Mouse (Mus musculus) spleen, adult 12 weeks (tissue): ENCODE data around the gene Nyx.

Source experiments
- DNase-seq: peaks from one replicate; pipeline ENCODE4 v3.0.0; 2022; ENCODE audit warnings: low spot score

Nyx gene

DNA sequence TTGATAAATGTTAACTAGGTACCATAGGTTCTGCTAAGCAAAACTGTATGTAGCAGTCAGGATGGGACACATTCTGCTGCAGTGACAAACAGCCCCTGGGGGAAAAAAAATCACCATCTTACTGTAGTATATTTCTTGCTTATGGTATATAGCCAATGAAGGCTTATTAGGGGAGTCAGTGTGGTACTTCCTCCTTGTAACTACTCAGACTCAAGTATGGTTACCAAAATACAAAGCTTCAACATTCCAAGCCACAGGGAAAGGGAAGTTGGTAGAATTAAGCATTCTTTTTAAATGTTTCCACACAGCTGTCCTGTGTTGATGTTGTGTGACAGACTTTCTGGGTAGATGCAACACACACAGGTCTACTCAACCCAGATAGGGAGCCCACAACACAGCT lies 27.0 kb downstream of the Nyx start:
- DNase-seq = no peak

DNA sequence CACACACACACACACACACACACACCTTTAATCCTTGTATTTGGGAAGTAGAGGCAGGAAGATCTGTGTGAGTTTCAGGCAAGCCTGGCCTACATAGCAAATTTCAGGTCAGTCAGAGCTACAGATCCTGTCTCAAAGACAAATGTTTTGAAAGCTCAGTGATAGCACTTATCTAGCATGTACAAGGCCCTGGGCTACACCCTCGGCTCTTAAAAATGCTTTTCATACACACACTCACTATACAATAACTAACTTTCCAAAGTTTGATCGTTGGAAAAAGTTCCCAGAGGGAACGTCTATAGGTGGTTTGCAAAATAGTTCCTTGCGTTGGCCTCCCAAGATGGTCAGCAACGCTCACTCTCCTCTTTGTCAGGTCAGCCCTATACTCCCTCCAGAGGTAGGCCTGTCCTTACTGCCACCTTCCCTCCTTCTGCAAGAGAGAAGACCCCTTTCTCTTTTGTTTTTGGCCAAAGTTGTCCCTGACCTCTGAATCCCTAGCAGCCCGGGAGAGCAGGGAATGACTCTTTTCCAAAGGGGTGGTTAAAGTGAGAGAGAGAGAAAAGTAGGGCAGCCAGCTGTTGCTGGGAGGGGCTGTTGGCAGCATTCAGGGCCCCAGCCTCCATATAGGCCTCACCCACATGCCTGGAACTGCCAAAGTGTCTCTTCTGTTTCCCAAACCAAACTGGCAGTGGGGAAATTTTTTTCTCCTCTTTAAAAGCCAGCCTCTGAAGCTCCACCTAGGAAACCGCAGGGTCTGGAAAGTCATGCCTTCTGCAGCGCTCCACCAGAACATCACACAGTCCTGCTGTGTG lies 29.2 kb downstream of the Nyx start:
- DNase-seq = no peak

DNA sequence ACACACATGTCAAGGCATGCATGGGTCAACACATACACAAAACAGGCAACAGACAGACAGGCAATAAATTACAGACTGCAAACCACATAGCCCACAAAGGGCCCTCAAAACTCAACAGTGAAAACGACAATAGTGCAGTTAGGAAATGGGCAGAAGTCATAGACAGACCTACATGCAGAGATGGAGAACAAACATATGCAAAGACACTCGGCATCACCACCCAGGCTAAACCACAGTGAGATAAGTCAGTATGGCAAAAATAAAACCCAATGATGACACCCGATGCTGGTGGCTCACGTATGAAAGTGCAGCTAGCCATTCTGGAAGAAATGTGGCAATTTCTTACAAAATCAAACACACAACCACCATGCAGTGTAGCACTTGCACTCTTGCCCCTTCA lies 34.4 kb downstream of the Nyx start:
- DNase-seq = no peak

DNA sequence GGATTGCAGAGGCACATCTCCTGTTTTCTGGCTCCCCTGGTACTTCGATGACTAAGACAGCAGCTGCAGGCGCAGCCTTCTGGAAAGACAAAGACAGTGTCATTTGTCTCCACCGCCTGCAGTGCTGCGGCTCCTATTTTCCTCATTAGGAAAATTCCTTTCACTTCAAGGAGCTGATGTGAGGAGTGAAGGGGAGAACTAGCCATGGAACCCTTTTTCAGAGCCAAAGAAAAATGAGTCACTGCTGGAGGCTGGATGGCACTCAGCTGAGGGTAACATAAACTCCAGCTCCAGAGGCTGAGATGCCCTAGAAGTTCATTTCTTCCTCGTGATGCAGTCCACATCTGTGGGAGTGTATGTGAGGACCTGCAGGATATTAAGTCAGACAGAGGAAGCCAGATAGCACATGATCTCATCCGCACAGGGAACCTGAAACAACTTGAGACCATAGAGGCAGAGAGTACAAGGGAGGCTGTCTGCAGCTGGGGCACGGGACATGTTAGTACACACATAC lies 37.0 kb downstream of the Nyx start:
- DNase-seq = no peak

DNA sequence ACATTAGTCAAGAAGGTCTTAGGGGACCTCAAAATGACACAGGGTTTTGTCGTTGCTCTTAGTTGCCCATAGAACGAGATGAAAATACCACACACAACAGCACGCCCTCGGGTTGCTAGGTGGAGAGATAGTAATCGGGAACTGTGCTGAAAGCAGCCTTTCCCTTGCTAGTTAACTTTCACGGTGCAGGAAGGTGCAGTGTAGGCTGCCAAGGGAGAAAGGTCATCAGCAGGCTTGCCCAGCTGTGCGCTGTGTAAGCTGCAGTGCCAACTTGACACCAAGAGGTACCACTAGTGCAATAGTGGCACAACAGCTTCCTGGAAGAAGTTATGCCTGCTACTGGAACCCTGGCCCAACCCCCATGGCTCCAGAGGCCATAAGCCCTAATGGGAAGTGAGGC lies 38.5 kb downstream of the Nyx start:
- no peak for DNase-seq

DNA sequence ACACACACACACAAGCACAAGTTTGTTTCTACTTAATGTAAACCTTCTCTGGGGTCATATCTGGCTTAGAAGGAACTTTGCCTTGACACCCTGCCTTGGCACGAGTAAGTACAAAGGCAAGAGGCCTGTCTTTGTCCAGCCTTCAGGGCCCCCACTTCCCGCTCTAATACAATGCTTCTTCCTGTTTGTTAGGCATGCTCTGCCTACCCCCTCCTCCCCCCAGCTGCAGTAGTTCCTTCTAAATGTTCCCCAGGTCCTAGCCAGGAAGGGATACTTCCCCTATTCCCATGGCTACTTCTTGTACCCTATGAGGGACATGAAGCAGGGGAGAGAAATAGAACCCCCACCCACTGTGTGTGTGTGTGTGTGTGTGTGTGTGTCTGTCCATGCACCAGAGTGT lies 40.5 kb downstream of the Nyx start:
- DNase-seq = no peak

DNA sequence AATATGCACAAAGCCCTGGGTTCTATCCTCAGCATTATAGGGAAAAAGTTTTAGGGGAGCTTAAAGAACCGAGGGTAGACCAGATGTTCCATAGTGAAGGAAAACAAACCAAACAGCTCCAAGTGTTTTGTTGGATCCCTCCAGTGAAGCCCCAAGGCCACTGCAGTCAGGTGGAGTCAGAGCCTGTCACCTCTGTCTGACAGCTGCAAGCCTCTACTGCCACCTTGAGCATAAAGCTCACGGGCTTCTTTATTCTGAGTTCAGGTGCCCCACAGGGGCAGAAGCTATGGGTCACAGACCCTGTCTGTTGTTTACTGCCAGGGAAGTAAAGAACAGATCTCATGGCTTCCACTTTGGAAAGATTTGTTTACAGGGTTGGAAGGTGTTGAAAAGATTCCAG lies 47.2 kb downstream of the Nyx start:
- no peak for DNase-seq

DNA sequence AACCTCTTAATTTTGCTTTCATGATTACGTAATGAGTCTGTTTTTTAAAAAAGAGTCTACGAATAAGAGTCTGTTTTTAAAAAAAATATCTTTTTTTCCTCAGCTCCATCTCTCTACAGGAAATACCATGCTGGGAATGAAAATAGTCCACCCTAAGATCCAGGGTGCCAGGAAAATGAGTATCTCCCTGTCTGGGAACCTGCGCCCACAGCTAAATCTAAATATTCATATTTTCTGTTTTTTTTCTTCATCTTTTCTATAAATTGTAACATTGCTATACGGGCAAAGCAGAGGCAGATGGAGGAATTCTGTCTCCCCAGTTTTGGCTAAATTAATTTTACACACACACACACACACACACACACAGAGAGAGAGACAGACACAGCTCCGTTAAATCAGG lies 48.0 kb downstream of the Nyx start:
- DNase-seq = no peak

DNA sequence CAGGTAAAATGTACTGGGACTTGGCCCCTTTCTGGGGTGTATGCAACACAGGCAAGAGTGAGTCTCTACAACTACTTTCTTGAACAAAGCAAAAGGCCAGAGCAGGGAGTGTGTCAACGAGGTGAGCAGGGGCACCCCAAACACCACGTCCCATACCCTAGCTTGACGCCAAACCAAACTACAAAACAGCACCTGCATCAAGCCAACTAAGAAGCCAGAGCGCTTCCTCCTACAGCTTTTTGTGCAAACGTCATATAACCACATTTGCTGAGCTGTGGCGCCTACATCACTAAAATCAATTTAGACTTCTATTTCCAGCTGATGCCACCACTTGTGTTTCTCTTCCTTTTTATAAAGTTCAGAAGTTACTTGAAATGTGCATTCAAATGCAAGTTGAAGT lies 50.5 kb downstream of the Nyx start:
- DNase-seq = no peak

DNA sequence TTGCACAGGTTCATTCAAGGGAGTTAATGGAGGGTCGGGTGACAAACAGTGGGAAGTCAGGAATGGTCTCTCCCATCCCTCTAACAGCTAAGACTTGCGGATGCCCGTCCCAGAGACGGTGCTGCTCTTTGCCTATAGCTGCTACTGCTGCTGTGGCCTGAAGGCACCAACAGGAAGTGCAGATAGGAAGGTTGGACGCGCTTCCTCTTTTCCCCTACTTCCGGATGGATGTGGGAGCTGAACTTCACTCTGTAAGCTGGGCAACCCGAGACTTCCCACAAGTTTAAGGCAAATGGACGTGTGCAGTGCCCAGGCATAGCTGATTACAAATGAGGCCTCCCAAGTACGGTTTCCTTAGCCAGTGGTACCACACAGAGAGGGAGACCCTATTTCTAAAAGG lies 52.1 kb downstream of the Nyx start:
- DNase-seq = no peak

DNA sequence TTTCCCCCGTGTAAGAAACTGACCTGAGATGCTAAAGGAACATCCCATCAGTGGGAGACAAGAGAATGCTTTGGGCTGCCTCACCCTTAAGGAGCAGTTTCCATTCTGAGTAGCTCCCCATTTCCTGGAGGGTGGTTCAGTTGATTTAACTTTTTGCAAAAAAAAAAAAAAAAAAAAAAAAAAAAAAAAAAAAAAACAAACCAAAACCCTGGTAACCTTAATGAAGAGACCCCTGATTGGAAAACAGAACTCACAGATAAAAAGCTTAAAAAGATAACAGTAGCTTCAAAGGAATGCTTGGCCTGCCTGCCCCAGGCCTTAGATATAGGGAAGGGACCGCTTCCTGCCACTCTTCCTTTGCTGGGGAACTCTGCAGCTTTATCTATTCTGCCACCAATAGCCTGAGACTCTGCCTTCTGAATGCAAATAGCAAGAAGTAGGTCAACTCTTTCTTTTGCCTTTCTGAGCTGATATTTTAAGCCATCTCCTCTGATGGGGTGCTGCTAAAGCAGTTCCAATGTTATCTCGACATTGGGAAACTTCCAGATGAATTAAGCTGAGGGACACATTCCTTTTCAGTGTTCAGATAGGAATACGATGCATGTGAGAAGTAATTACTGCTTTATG lies 53.0 kb downstream of the Nyx start:
- DNase-seq = no peak

DNA sequence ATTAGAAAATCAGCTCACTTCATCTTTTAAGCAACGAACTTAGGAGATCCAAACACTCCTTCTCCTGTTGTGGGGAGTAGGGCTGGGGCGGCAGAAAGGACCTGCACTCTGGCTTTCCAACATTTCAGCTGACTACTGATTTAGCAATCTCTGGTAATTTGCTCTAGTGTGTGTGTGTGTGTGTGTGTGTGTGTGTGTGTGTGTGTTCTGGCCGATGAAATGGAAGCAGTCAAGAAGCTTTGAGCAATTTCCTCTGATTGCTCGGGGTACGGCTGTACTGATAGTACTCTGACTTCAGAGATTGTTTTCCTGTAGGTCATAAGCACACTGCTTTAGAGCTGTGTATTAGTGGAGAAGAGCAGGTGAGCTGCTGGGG lies 53.5 kb downstream of the Nyx start:
- no peak for DNase-seq

DNA sequence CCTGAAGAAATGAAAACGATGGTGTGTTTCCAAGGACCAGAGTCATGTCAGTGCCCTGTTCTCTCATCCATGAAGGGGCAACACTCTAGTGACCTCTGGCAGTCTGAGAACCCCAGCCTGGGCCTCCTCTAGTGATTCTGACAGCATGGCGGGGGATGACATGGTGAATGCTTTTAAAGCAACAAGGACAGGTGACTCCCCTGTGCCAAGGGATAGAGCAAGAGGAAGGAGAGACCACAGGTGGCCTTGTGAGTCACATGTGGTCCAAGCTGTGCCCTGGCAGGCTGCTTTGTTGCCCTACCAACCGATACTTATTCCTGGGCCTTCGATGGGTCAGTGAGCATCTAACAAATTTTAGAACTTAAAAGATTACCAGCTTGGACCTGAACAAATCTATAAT lies 54.7 kb downstream of the Nyx start:
- no peak for DNase-seq

DNA sequence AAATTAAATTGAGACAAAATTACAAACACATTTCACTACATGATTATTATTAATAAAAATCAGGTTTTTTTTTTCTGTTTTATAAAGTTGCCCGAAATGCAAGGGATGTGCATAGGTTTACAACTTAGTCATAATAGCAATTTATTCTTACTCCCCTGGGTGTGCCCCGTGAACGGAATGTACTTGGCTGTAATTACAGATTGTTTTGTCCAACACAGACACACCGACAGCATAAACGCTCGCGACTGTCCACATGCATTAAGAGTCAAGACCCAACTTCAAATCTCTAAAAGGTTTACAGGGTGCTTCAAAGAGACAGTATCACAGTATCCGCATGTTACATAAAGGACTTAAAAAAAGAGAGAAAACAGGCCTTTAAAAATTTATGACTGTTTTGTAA lies 55.4 kb downstream of the Nyx start:
- DNase-seq = no peak
